Mouse (Mus musculus): ENCODE measurements around the gene Elfn2.

Elfn2 gene

GRCm38 (mm10) chr15:78720532-78720931 lies 2.0 kb upstream of the Elfn2 start:
- peak in 1 of 2 experiments; percentile 17 for DNase-seq (ENCODE audit: low spot score in 2 of 2)

GRCm38 (mm10) chr15:78720094-78720493 lies 1.5 kb upstream of the Elfn2 start:
- DNase-seq (ENCODE audit: low spot score in 2 of 2): peak; percentile 29 to 32

- DNase-seq (ENCODE audit: low spot score in 2 of 2): no peak
Measured at GRCm38 (mm10) chr15:78719416-78719815, 845 bp upstream of the Elfn2 start.

- no peak for DNase-seq (ENCODE audit: low spot score in 2 of 2)
Measured at GRCm38 (mm10) chr15:78716936-78717335, 1.6 kb downstream of the Elfn2 start.

GRCm38 (mm10) chr15:78715856-78716255 lies 2.7 kb downstream of the Elfn2 start:
- no peak for DNase-seq (ENCODE audit: low spot score in 2 of 2)

- no peak for DNase-seq (ENCODE audit: low spot score in 2 of 2)
Measured at GRCm38 (mm10) chr15:78713751-78714150, 4.8 kb downstream of the Elfn2 start.

GRCm38 (mm10) chr15:78712335-78713258 lies 6.0 kb downstream of the Elfn2 start:
- no peak for DNase-seq (ENCODE audit: low spot score in 2 of 2)

GRCm38 (mm10) chr15:78711935-78712334 lies 6.6 kb downstream of the Elfn2 start:
- DNase-seq (ENCODE audit: low spot score in 2 of 2): no peak

GRCm38 (mm10) chr15:78710634-78711033 lies 7.9 kb downstream of the Elfn2 start:
- DNase-seq (ENCODE audit: low spot score in 2 of 2): no peak

- no peak for DNase-seq (ENCODE audit: low spot score in 2 of 2)
Measured at GRCm38 (mm10) chr15:78709767-78710166, 8.8 kb downstream of the Elfn2 start.

GRCm38 (mm10) chr15:78706630-78707029 lies 11.9 kb downstream of the Elfn2 start:
- DNase-seq (ENCODE audit: low spot score in 2 of 2): no peak

GRCm38 (mm10) chr15:78704824-78705223 lies 13.7 kb downstream of the Elfn2 start:
- no peak for DNase-seq (ENCODE audit: low spot score in 2 of 2)

- no peak for DNase-seq (ENCODE audit: low spot score in 2 of 2)
Measured at GRCm38 (mm10) chr15:78704007-78704406, 14.6 kb downstream of the Elfn2 start.

- no peak for DNase-seq (ENCODE audit: low spot score in 2 of 2)
Measured at GRCm38 (mm10) chr15:78700420-78700819, 18.2 kb downstream of the Elfn2 start.

- DNase-seq (ENCODE audit: low spot score in 2 of 2): no peak
Measured at GRCm38 (mm10) chr15:78699513-78699912, 19.1 kb downstream of the Elfn2 start.

GRCm38 (mm10) chr15:78698491-78699135 lies 20.0 kb downstream of the Elfn2 start:
- DNase-seq (ENCODE audit: low spot score in 2 of 2): no peak

- DNase-seq (ENCODE audit: low spot score in 2 of 2): no peak
Measured at GRCm38 (mm10) chr15:78698084-78698483, 20.5 kb downstream of the Elfn2 start.

- no peak for DNase-seq (ENCODE audit: low spot score in 2 of 2)
Measured at GRCm38 (mm10) chr15:78695745-78696144, 22.8 kb downstream of the Elfn2 start.

- no peak for DNase-seq (ENCODE audit: low spot score in 2 of 2)
Measured at GRCm38 (mm10) chr15:78692505-78692904, 26.1 kb downstream of the Elfn2 start.

GRCm38 (mm10) chr15:78690716-78691115 lies 27.9 kb downstream of the Elfn2 start:
- DNase-seq (ENCODE audit: low spot score in 2 of 2): no peak

- DNase-seq (ENCODE audit: low spot score in 2 of 2): no peak
Measured at GRCm38 (mm10) chr15:78686910-78687309, 31.7 kb downstream of the Elfn2 start.

- DNase-seq (ENCODE audit: low spot score in 2 of 2): no peak
Measured at GRCm38 (mm10) chr15:78684111-78684510, 34.5 kb downstream of the Elfn2 start.

GRCm38 (mm10) chr15:78683474-78683873 lies 35.1 kb downstream of the Elfn2 start:
- DNase-seq (ENCODE audit: low spot score in 2 of 2): no peak

Data from urinary bladder, postnatal 36 days (tissue).